ENCODE assay signal across 19 mouse cellular contexts in the genomic region with DNA sequence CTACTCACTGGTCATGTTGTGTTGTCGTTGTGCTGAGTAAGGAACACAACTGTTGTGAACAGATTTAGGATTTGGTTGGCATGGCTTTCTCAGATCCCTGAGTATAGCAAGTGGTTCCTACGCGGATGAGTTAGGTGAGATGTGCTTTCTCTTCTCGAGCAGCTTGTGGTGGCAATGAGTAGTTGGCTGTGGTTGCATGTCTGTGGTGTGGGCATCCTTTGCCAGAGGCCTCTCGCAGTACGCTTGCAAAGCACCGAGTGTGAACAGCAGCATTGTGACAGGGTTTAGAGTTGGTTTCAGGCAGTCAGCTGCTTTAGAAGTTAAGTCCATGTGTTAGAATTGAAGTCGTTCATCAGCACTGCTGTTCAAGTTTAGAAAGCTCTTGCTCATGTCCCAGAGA.
DNase-seq lines count a peak whose midpoint lies in the region.
"Had no signal": no experiment of that assay in that cellular context is flagged by ENCODE, and none has a peak within 500 bp of the region (broad histone marks: within the 10 kb centered on the region; RNA-seq: fewer than 3 reads in every experiment).

No protein-coding gene starts in this region.

- intact Hi-C loops in left cerebral cortex, postnatal 10 days (cut with DNase I): no loop called here

- DNase-seq in left cerebral cortex, adult 11 months (ENCODE audit: low spot score): peak; percentile 8
- DNase-seq in left cerebral cortex, postnatal 10 days (ENCODE audit: extremely low spot score in 1 of 2, low spot score in 2 of 2): no peak
- peak; percentile 34 for DNase-seq in right cerebral cortex, postnatal 25 days
- no peak for DNase-seq in right cerebral cortex, postnatal 4 days
- peak; percentile 75 for DNase-seq in brain, adult 2 months (ENCODE audit: low read depth, low spot score)
- peak; percentile 44 for DNase-seq in telencephalon, adult 2 months (ENCODE audit: low read depth, low spot score)
- DNase-seq in urinary bladder, postnatal 36 days (ENCODE audit: low spot score in 2 of 2): no peak
- no peak for DNase-seq in cerebellum, adult 11 months
- DNase-seq: adrenal gland, adult 8-10 months; cerebellum, adult 9-10 months; cerebellum, postnatal 36 days; gastrocnemius, postnatal 36 days; heart, adult 2 months; heart, postnatal 4 days; kidney, postnatal 14 days; lung, postnatal 4 days; midbrain, embryonic 14.5 days; spleen, adult 18-20 months; thymus, adult 2 months had no signal

Comparison
In these comparisons a context has a peak if more than half of its experiments do, and no peak if none do; other contexts are left out.
1. DNase-seq: peak in left cerebral cortex, adult 11 months (single experiment), right cerebral cortex, postnatal 25 days (single experiment), brain, adult 2 months (single experiment) and telencephalon, adult 2 months (single experiment); none in left cerebral cortex, postnatal 10 days (0 of 2), right cerebral cortex, postnatal 4 days (single experiment), urinary bladder, postnatal 36 days (0 of 2) and cerebellum, adult 11 months (single experiment).